Mouse (Mus musculus) thymus, adult 2 months (tissue): ENCODE measurements at regions not wholly inside any gene's neighbourhood (a gene's known extent, or its start where the extent isn't known, plus 50 kb on each side); places are given as distances from the start of the nearest gene placed in this dataset.

Experiments used
- CTCF ChIP-seq: fragments of 200-500 bp; IDR thresholded peaks from 2 replicates; pipeline ENCODE4 v1.5.1; 2012; ENCODE audit warnings: mild to moderate bottlenecking, control low read depth, low read length, moderate library complexity, borderline replicate concordance; ENCODE audit not compliant: control insufficient read depth, poor library complexity, insufficient read depth; ENCODE audit errors: extremely low read depth
- POLR2A ChIP-seq: fragments of 200-500 bp; IDR thresholded peaks from 2 replicates; pipeline ENCODE4 v1.6.1; 2012; ENCODE audit warnings: mild to moderate bottlenecking, low read length, control low read depth, moderate library complexity; ENCODE audit not compliant: control insufficient read depth, poor library complexity, insufficient read depth; ENCODE audit errors: extremely low read depth

DNA sequence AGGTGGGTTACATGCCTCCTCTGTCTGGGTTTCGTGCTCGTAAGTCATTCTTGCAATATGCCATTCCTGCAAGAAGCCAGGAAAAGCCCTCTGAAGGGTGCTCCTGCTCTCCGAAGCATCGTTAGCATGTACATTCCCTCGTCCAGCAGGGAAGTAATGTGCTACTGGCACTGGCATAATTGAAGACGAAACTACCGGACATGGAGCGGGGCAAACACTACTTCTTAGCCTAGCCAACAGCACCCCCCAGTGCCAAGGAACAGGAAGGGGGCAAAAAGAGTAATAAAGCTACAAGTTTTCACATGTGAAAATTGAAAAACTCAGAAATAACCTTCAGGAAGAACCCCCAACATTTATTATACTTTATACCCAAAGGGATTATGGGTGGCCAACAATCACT lies 88.6 kb upstream of the Usp24 start:
- TF ChIP-seq CTCF (no peak), POLR2A (no peak)
